Mouse (Mus musculus) olfactory bulb, adult 2 months (tissue): ENCODE measurements around the gene Golga2. TPM values are rescaled to one million over a fixed set of nuclear protein-coding genes. Genes with fewer than 3 reads are reported as not detected.

Experiments
- H3K27ac ChIP-seq: fragments of 200-500 bp; 2 replicates; pipeline ENCODE4 v1.5.1; 2012; ENCODE audit warnings: low read depth, low read length; ENCODE audit not compliant: insufficient read depth
- H3K4me1 ChIP-seq: fragments of 200-500 bp; 2 replicates; pipeline ENCODE4 v1.6.1; 2012; ENCODE audit warnings: low read length; ENCODE audit not compliant: control insufficient read depth, insufficient read depth
- H3K4me3 ChIP-seq: fragments of 200-500 bp; 2 replicates; pipeline ENCODE4 v1.5.1; 2012; ENCODE audit warnings: mild to moderate bottlenecking, low read depth, low read length, moderate library complexity; ENCODE audit not compliant: insufficient read depth
- CTCF ChIP-seq: fragments of 200-500 bp; IDR thresholded peaks from 2 replicates; pipeline ENCODE4 v1.5.1; 2012; ENCODE audit warnings: low read depth, mild to moderate bottlenecking, low read length, moderate library complexity; ENCODE audit not compliant: insufficient read depth
- POLR2A ChIP-seq: fragments of 200-500 bp; IDR thresholded peaks from 2 replicates; pipeline ENCODE4 v1.6.1; 2012; ENCODE audit warnings: mild to moderate bottlenecking, low read depth, low read length, moderate library complexity; ENCODE audit not compliant: insufficient read depth
- WGBS: fragments of 180-500 bp; shearing (Covaris S2); methylation state at CpG from one replicate; pipeline ENCODE4 v1.1.7; 2018; 5-methylcytosine and 5-hydroxymethylcytosine counted together
- polyA plus RNA-seq: library from polyadenylated mRNA; stranded (reverse); fragments of >200 nt; gene quantifications from 2 replicates; pipeline ENCODE4 v1.2.4, GENCODE M21; 2012; ENCODE audit warnings: low replicate concordance; ENCODE audit not compliant: missing spikeins, insufficient read depth, insufficient read length

The Golga2 gene
- polyA plus RNA-seq, 1 experiment: not detected

- Histone ChIP-seq H3K4me1 (peaks cover 11% of the 10 kb centered on the region), H3K4me3 (no peak overlapping the region), H3K27ac (no peak overlapping the region)
- 57% methylated on average over 15 of the region's 15 CpGs for WGBS
- TF ChIP-seq POLR2A (no peak), CTCF (no peak)
These were observed 48.7 kb downstream of the Golga2 start for GRCm38 (mm10) chr2:32335888-32336287.

GRCm38 (mm10) chr2:32339912-32340642 is 52.9 kb downstream of the Golga2 start:
- Histone ChIP-seq H3K27ac (0 out of 2 replicates have a peak overlapping the region, but pooled peaks have one; percentile 97), H3K4me1 (peaks cover 49% of the 10 kb centered on the region), H3K4me3 (no peak overlapping the region)
- 46% methylated on average over 26 of the region's 26 CpGs for WGBS
- TF ChIP-seq POLR2A (no peak), CTCF (no peak)

- Histone ChIP-seq H3K27ac (peak overlapping the region; percentile 97), H3K4me1 (peaks cover 53% of the 10 kb centered on the region), H3K4me3 (no peak overlapping the region)
- no peak for TF ChIP-seq CTCF
- TF ChIP-seq POLR2A: no peak
- 66% methylated on average over 13 of the region's 13 CpGs for whole genome bisulfite sequencing
These were observed 53.9 kb downstream of the Golga2 start for GRCm38 (mm10) chr2:32340836-32341633.

GRCm38 (mm10) chr2:32341634-32341939 is 54.4 kb downstream of the Golga2 start:
- Histone ChIP-seq H3K4me3 (no peak overlapping the region), H3K27ac (peak overlapping the region; percentile 97), H3K4me1 (peaks cover 54% of the 10 kb centered on the region)
- TF ChIP-seq POLR2A: no peak
- TF ChIP-seq CTCF: no peak
- WGBS: 81% methylated on average over 4 of the region's 4 CpGs

- no peak overlapping the region for H3K4me3 ChIP-seq
- no peak for TF ChIP-seq CTCF
- no peak for TF ChIP-seq POLR2A
- WGBS: 55% methylated on average over 4 of the region's 4 CpGs
- peaks cover 59% of the 10 kb centered on the region for H3K4me1 ChIP-seq
- H3K27ac ChIP-seq: peak overlapping the region; percentile 97
These were observed 54.9 kb downstream of the Golga2 start for GRCm38 (mm10) chr2:32342039-32342438.

- peak overlapping the region; percentile 97 for H3K27ac ChIP-seq
- H3K4me3 ChIP-seq: no peak overlapping the region
- WGBS: 21% methylated on average over 6 of the region's 6 CpGs
- H3K4me1 ChIP-seq: peaks cover 62% of the 10 kb centered on the region
- no peak for TF ChIP-seq CTCF
These were observed 55.6 kb downstream of the Golga2 start for GRCm38 (mm10) chr2:32342539-32343350.

GRCm38 (mm10) chr2:32343351-32343671 is 56.1 kb downstream of the Golga2 start:
- Histone ChIP-seq H3K27ac (peak overlapping the region; percentile 97), H3K4me3 (no peak overlapping the region), H3K4me1 (peaks cover 65% of the 10 kb centered on the region)
- WGBS: 95% methylated on average over 2 of the region's 2 CpGs
- no peak for TF ChIP-seq POLR2A
- no peak for TF ChIP-seq CTCF

GRCm38 (mm10) chr2:32344056-32344455 is 56.9 kb downstream of the Golga2 start:
- 57% methylated on average over 10 of the region's 10 CpGs for WGBS
- Histone ChIP-seq H3K4me1 (peaks cover 73% of the 10 kb centered on the region), H3K4me3 (no peak overlapping the region), H3K27ac (peak overlapping the region; percentile 97)
- no peak for TF ChIP-seq POLR2A
- TF ChIP-seq CTCF: no peak

GRCm38 (mm10) chr2:32344598-32345321 is 57.6 kb downstream of the Golga2 start:
- 56% methylated on average over 14 of the region's 14 CpGs for WGBS
- peak overlapping the region; percentile 64 for H3K27ac ChIP-seq
- H3K4me3 ChIP-seq: no peak overlapping the region
- peaks cover 77% of the 10 kb centered on the region for H3K4me1 ChIP-seq
- no peak for TF ChIP-seq POLR2A
- no peak for TF ChIP-seq CTCF
